Comparison of ENCODE assay signal across 8 mouse cellular contexts in the genomic region with DNA sequence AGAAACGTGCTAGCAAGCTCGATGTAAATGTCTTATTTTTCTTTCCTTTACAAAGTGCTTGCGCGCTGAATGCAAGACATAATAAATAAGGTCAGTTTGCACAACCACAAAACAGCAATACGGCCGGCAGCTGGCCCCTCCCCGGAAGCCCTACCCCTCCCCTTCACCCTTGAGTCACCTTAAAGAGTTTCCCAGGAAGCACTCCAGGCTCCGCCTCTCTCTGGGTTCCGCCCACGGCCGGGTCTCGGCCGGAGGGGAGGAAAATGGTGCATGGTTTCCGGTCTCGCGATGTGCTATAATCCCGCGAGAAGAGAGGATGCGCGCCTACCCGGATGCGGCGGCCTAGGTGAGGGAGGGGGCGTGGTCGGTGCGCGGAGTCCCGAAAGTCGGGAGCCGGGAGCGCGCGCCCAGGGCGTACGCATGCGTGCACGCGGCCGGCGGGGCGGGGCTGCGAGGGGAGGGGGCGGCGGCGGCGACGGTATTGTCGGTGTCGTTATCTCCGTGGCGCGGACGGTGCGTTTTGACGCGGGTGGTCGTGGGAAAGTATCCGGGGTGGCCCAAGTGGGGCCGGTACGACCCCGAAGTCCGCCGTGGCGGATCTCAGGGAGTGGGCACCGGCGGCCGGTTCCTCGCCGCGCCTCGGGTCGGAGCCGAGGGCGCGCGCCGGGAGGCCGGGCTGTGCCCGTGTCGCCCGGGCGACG. TPM values are rescaled to one million over a fixed set of nuclear protein-coding genes. Genes with fewer than 3 reads are reported as not detected.
DNase-seq lines count a peak whose midpoint lies in the region; ATAC-seq lines count a peak whose summit lies in the region.

A gene (minus strand): TSS at position 281 of the 701 bp plus-strand sequence.
A gene (plus strand): TSS at position 313 of the 701 bp plus-strand sequence.

- H3K27ac ChIP-seq in brown adipose tissue, adult 24 weeks (replicated peaks; ENCODE audit: low read depth, low read length) = peak within 1 kb of the TSS; percentile 56
- peak within 1 kb of the TSS; percentile 80 for H3K27ac ChIP-seq in heart, embryonic 13.5 days (replicated peaks)
- H3K27ac ChIP-seq in liver, embryonic 12.5 days = peak within 1 kb of the TSS; percentile 78
- peak within 1 kb of the TSS; percentile 80 for H3K27ac ChIP-seq in stomach, embryonic 15.5 days

- under 1% methylated on average over 80 of the region's 83 CpGs for WGBS in heart, embryonic 13.5 days
- WGBS in liver, embryonic 12.5 days (ENCODE audit: insufficient replicate concordance) = under 1% methylated on average over 80 of the region's 83 CpGs
- WGBS in stomach, embryonic 15.5 days = under 1% methylated on average over 79 of the region's 83 CpGs

- ATAC-seq in heart, embryonic 13.5 days (ENCODE audit: extremely low read depth, insufficient number of reproducible peaks, low FRiP score, low TSS enrichment) = peak; percentile 96
- peak; percentile 96 for ATAC-seq in liver, embryonic 12.5 days
- peak; percentile 97 for ATAC-seq in stomach, embryonic 15.5 days (ENCODE audit: insufficient read depth, low FRiP score, low read depth)

- DNase-seq in CD4-positive, CD25-positive, alpha-beta regulatory T cell, adult 2 months (ENCODE audit: low read depth, low spot score) = peak; percentile 100
- DNase-seq in fat pad, adult 2 months (ENCODE audit: extremely low read depth, low read depth, low spot score) = peak; percentile 82
- peak; percentile 100 for DNase-seq in kidney, postnatal 10 days
- DNase-seq in natural killer cell, adult 2 months (ENCODE audit: low spot score in 2 of 2) = peak; percentile 99

- H3K9ac ChIP-seq in heart, embryonic 13.5 days = peak within 1 kb of the TSS; percentile 94
- peak within 1 kb of the TSS; percentile 89 for H3K9ac ChIP-seq in liver, embryonic 12.5 days
- H3K9ac ChIP-seq in stomach, embryonic 15.5 days = peak within 1 kb of the TSS; percentile 82

- no peaks in the 10 kb centered on the region for H3K9me3 ChIP-seq in heart, embryonic 13.5 days
- no peaks in the 10 kb centered on the region for H3K9me3 ChIP-seq in liver, embryonic 12.5 days (replicated peaks)
- H3K9me3 ChIP-seq in stomach, embryonic 15.5 days = no peaks in the 10 kb centered on the region

- H3K4me1 ChIP-seq in brown adipose tissue, adult 24 weeks (ENCODE audit: control insufficient read depth, insufficient read depth, insufficient read length, low read length) = peaks cover 4% of the 10 kb centered on the region; the same call in 1 of the 2 replicates
- H3K4me1 ChIP-seq in heart, embryonic 13.5 days = peaks cover 35% of the 10 kb centered on the region
- H3K4me1 ChIP-seq in liver, embryonic 12.5 days = peaks cover 39% of the 10 kb centered on the region
- peaks cover 10% of the 10 kb centered on the region for H3K4me1 ChIP-seq in stomach, embryonic 15.5 days

- H3K36me3 ChIP-seq in heart, embryonic 13.5 days = peaks cover 32% of the 10 kb centered on the region
- peaks cover 22% of the 10 kb centered on the region for H3K36me3 ChIP-seq in liver, embryonic 12.5 days
- H3K36me3 ChIP-seq in stomach, embryonic 15.5 days = peaks cover 7% of the 10 kb centered on the region

- peak within 1 kb of the TSS; percentile 81 for H3K4me3 ChIP-seq in brown adipose tissue, adult 24 weeks (ENCODE audit: insufficient read depth, low read depth, low read length)
- peak within 1 kb of the TSS; percentile 90 for H3K4me3 ChIP-seq in heart, embryonic 13.5 days
- peak within 1 kb of the TSS; percentile 90 for H3K4me3 ChIP-seq in liver, embryonic 12.5 days
- peak within 1 kb of the TSS; percentile 85 for H3K4me3 ChIP-seq in stomach, embryonic 15.5 days (replicated peaks)

- no peaks in the 10 kb centered on the region for H3K27me3 ChIP-seq in heart, embryonic 13.5 days (replicated peaks)
- H3K27me3 ChIP-seq in liver, embryonic 12.5 days (replicated peaks) = no peaks in the 10 kb centered on the region
- H3K27me3 ChIP-seq in stomach, embryonic 15.5 days (replicated peaks) = no peaks in the 10 kb centered on the region

- peak within 1 kb of the TSS; percentile 82 for H3K4me2 ChIP-seq in heart, embryonic 13.5 days
- peak within 1 kb of the TSS; percentile 96 for H3K4me2 ChIP-seq in liver, embryonic 12.5 days
- H3K4me2 ChIP-seq in stomach, embryonic 15.5 days = peak within 1 kb of the TSS; percentile 96

RNA-seq across cellular contexts. Expression of the first gene that starts in this region (rescaled TPM):
- 38.1 and 46.3 TPM in 2 replicates for polyA plus RNA-seq in brown adipose tissue, adult 24 weeks (2012; ENCODE audit: insufficient read depth, insufficient read length, missing spikeins)
- polyA plus RNA-seq in heart, embryonic 13.5 days (2015; fragmentation: Nextera tagmentation; extraction: Ambion mirVana) = 9.2 and 9.4 TPM in 2 replicates
- 12.1 and 13.2 TPM in 2 replicates for polyA plus RNA-seq in liver, embryonic 12.5 days (2016; fragmentation: Nextera tagmentation; extraction: Ambion mirVana)
- 19.0 and 20.1 TPM in 2 replicates for polyA plus RNA-seq in stomach, embryonic 15.5 days (2015; fragmentation: Nextera tagmentation; extraction: Ambion mirVana)

RNA-seq across cellular contexts. Expression of the second gene that starts in this region (rescaled TPM):
- polyA plus RNA-seq in brown adipose tissue, adult 24 weeks (2012; ENCODE audit: insufficient read depth, insufficient read length, missing spikeins) = 36.6 and 57.0 TPM in 2 replicates
- polyA plus RNA-seq in heart, embryonic 13.5 days (2015; fragmentation: Nextera tagmentation; extraction: Ambion mirVana) = 68.5 and 74.1 TPM in 2 replicates
- 35.5 and 37.2 TPM in 2 replicates for polyA plus RNA-seq in liver, embryonic 12.5 days (2016; fragmentation: Nextera tagmentation; extraction: Ambion mirVana)
- polyA plus RNA-seq in stomach, embryonic 15.5 days (2015; fragmentation: Nextera tagmentation; extraction: Ambion mirVana) = 83.3 and 86.7 TPM in 2 replicates

Comparison
In these comparisons a context has a peak if more than half of its experiments do, and no peak if none do; other contexts are left out.
1. Peak in every context shown above with its lines: DNase-seq, ATAC-seq, H3K4me3 ChIP-seq and H3K27ac ChIP-seq.